Mouse (Mus musculus) brown adipose tissue, adult 24 weeks (tissue): Measurements from ENCODE around the gene Gabbr2. TPM values are rescaled to one million over a fixed set of nuclear protein-coding genes. Genes with fewer than 3 reads are reported as not detected.

Experiments used
- H3K27ac ChIP-seq: fragments of 200-500 bp; replicated peaks from 2 replicates; pipeline ENCODE4 v1.5.1; 2012; ENCODE audit warnings: low read depth, mild to moderate bottlenecking, low read length
- H3K4me1 ChIP-seq: fragments of 200-500 bp; 2 replicates; pipeline ENCODE4 v1.6.1; 2012; ENCODE audit warnings: low read length, mixed read lengths; ENCODE audit not compliant: control insufficient read depth, insufficient read depth, insufficient read length
- H3K4me3 ChIP-seq: fragments of 200-500 bp; 2 replicates; pipeline ENCODE4 v1.5.1; 2012; ENCODE audit warnings: low read depth, mild to moderate bottlenecking, low read length, moderate library complexity; ENCODE audit not compliant: insufficient read depth
- polyA plus RNA-seq: library from polyadenylated mRNA; stranded (reverse); fragments of >200 nt; gene quantifications from 2 replicates; pipeline ENCODE4 v1.2.4, GENCODE M21; 2012; ENCODE audit not compliant: missing spikeins, insufficient read depth, insufficient read length

The Gabbr2 gene
- polyA plus RNA-seq, 1 experiment: not detected

GRCm38 (mm10) chr4:46879943-46880342 lies 111.7 kb downstream of the Gabbr2 start:
- H3K4me1 ChIP-seq: no peaks in the 10 kb centered on the region
- H3K4me3 ChIP-seq: no peak overlapping the region
- no peak overlapping the region for H3K27ac ChIP-seq

GRCm38 (mm10) chr4:46872750-46873149 lies 118.9 kb downstream of the Gabbr2 start:
- Histone ChIP-seq H3K27ac (no peak overlapping the region), H3K4me1 (peaks cover 9% of the 10 kb centered on the region; the same call in 1 of the 2 replicates), H3K4me3 (no peak overlapping the region)

GRCm38 (mm10) chr4:46870157-46870556 lies 121.5 kb downstream of the Gabbr2 start:
- no peak overlapping the region for H3K4me3 ChIP-seq
- peaks cover 11% of the 10 kb centered on the region; the same call in 1 of the 2 replicates for H3K4me1 ChIP-seq
- H3K27ac ChIP-seq: peak overlapping the region; percentile 67; the same call in 1 of the 2 replicates

GRCm38 (mm10) chr4:46869380-46869779 lies 122.3 kb downstream of the Gabbr2 start:
- H3K27ac ChIP-seq: peak overlapping the region; percentile 67
- peaks cover 11% of the 10 kb centered on the region; the same call in 1 of the 2 replicates for H3K4me1 ChIP-seq
- no peak overlapping the region for H3K4me3 ChIP-seq

- Histone ChIP-seq H3K27ac (peak overlapping the region; percentile 67), H3K4me1 (peaks cover 11% of the 10 kb centered on the region; the same call in 1 of the 2 replicates), H3K4me3 (no peak overlapping the region)
Observed at GRCm38 (mm10) chr4:46868921-46869320, 122.8 kb downstream of the Gabbr2 start.

- no peak overlapping the region for H3K27ac ChIP-seq
- no peak overlapping the region for H3K4me3 ChIP-seq
- peaks cover 11% of the 10 kb centered on the region; the same call in 1 of the 2 replicates for H3K4me1 ChIP-seq
Observed at GRCm38 (mm10) chr4:46868181-46868580, 123.5 kb downstream of the Gabbr2 start.

GRCm38 (mm10) chr4:46867779-46868178 lies 123.9 kb downstream of the Gabbr2 start:
- peaks cover 11% of the 10 kb centered on the region; the same call in 1 of the 2 replicates for H3K4me1 ChIP-seq
- no peak overlapping the region for H3K4me3 ChIP-seq
- H3K27ac ChIP-seq: no peak overlapping the region

- Histone ChIP-seq H3K27ac (no peak overlapping the region), H3K4me1 (peaks cover 11% of the 10 kb centered on the region; the same call in 1 of the 2 replicates), H3K4me3 (no peak overlapping the region)
Observed at GRCm38 (mm10) chr4:46866070-46866469, 125.6 kb downstream of the Gabbr2 start.

GRCm38 (mm10) chr4:46863721-46864120 lies 128.0 kb downstream of the Gabbr2 start:
- H3K4me1 ChIP-seq: peaks cover 3% of the 10 kb centered on the region; the same call in 1 of the 2 replicates
- H3K4me3 ChIP-seq: no peak overlapping the region
- no peak overlapping the region for H3K27ac ChIP-seq

GRCm38 (mm10) chr4:46862677-46863076 lies 129.0 kb downstream of the Gabbr2 start:
- H3K4me3 ChIP-seq: no peak overlapping the region
- peaks cover 1% of the 10 kb centered on the region; the same call in 1 of the 2 replicates for H3K4me1 ChIP-seq
- no peak overlapping the region for H3K27ac ChIP-seq

GRCm38 (mm10) chr4:46860586-46860985 lies 131.1 kb downstream of the Gabbr2 start:
- Histone ChIP-seq H3K27ac (no peak overlapping the region), H3K4me1 (no peaks in the 10 kb centered on the region), H3K4me3 (no peak overlapping the region)

- Histone ChIP-seq H3K4me3 (no peak overlapping the region), H3K4me1 (no peaks in the 10 kb centered on the region), H3K27ac (no peak overlapping the region)
Observed at GRCm38 (mm10) chr4:46858899-46859298, 132.8 kb downstream of the Gabbr2 start.

GRCm38 (mm10) chr4:46856145-46856544 lies 135.5 kb downstream of the Gabbr2 start:
- no peak overlapping the region for H3K27ac ChIP-seq
- no peak overlapping the region for H3K4me3 ChIP-seq
- no peaks in the 10 kb centered on the region for H3K4me1 ChIP-seq

GRCm38 (mm10) chr4:46854686-46855385 lies 136.8 kb downstream of the Gabbr2 start:
- no peak overlapping the region for H3K27ac ChIP-seq
- no peaks in the 10 kb centered on the region for H3K4me1 ChIP-seq
- no peak overlapping the region for H3K4me3 ChIP-seq

GRCm38 (mm10) chr4:46853852-46854460 lies 137.7 kb downstream of the Gabbr2 start:
- no peak overlapping the region for H3K4me3 ChIP-seq

GRCm38 (mm10) chr4:46847745-46848144 lies 143.9 kb downstream of the Gabbr2 start:
- Histone ChIP-seq H3K4me1 (no peaks in the 10 kb centered on the region), H3K4me3 (no peak overlapping the region), H3K27ac (no peak overlapping the region)

More at GRCm38 (mm10) chr4:46853852-46854460, 137.7 kb downstream of the Gabbr2 start:
- no peak overlapping the region for H3K27ac ChIP-seq
- H3K4me1 ChIP-seq: no peaks in the 10 kb centered on the region
